In the genomic region with DNA sequence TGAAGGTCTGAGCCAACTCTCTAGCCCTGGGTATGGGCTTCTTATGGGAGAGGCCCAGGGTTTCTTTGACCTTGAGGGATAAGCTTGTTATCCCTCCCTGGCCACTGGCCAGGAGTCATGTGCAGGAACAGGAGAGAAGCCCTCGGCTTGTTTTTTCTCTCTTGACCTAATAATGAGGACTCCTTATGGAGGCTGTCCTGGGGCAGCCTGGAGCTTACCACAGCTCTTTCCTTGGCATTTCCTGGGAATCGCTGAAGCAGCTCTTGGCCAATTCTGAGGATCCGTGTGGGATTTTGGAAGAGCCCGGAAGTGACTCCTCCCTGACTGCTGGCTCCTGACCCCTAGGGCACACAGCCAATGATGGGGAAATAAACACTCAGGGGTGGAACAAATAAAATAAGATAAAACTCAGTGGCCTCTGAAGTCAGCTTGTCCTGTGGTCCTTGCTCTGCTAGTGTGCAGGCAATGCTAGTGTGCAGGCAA, we compare ENCODE assay signal across 11 mouse cellular contexts. TPM values are rescaled to one million over a fixed set of nuclear protein-coding genes. Genes with fewer than 3 reads are reported as not detected.
DNase-seq lines count a peak whose midpoint lies in the region; ATAC-seq lines count a peak whose summit lies in the region.
"Had no signal": no experiment of that assay in that cellular context is flagged by ENCODE, and none has a peak within 500 bp of the region (broad histone marks: within the 10 kb centered on the region; RNA-seq: fewer than 3 reads in every experiment).

No protein-coding gene starts in this region.

- no peaks in the 10 kb centered on the region for H3K9me3 ChIP-seq in heart, embryonic 14.5 days (ENCODE audit: control insufficient read depth, low read length)
- H3K9me3 ChIP-seq: G1E; neural tube, embryonic 13.5 days had no signal

- H3K4me2 ChIP-seq in heart, embryonic 14.5 days (ENCODE audit: low read length): no peak overlapping the region
- H3K4me2 ChIP-seq: neural tube, embryonic 13.5 days had no signal

- DNase-seq in 3T3-L1 (ENCODE audit: low read depth, low spot score): peak; percentile 79
- DNase-seq in adrenal gland, postnatal 36 days: peak; percentile 68 to 80
- DNase-seq in lung, adult 18-20 months: peak; percentile 79 to 85
- DNase-seq in T-cell, adult 2 months (ENCODE audit: low spot score): no peak
- DNase-seq in cerebellum, postnatal 14 days: no peak
- no peak for DNase-seq in frontal cortex, postnatal 25 days (ENCODE audit: low spot score in 2 of 2)
- DNase-seq: cerebellum, adult 18-20 months had no signal

- peaks cover 11 to 15% of the 10 kb centered on the region in 2 experiments for H3K4me1 ChIP-seq in heart, embryonic 14.5 days (ENCODE audit: control insufficient read depth in 2 of 2, insufficient read depth in 2 of 2, low read length in 2 of 2)

- H3K36me3 ChIP-seq in heart, embryonic 14.5 days (ENCODE audit: control insufficient read depth, insufficient read depth, low read length): no peaks in the 10 kb centered on the region
- H3K36me3 ChIP-seq: G1E; neural tube, embryonic 13.5 days had no signal

- peak; percentile 25; the same call in 1 of the 2 replicates for ATAC-seq in heart, embryonic 14.5 days (ENCODE audit: insufficient number of reproducible peaks, insufficient read depth, low FRiP score, low read depth)
- ATAC-seq in megakaryocyte, adult 5-6 weeks (ENCODE audit: poor library complexity, severe bottlenecking): no peak

- H3K27me3 ChIP-seq in heart, embryonic 14.5 days (ENCODE audit: control insufficient read depth, insufficient read depth, low read length): no peaks in the 10 kb centered on the region
- H3K27me3 ChIP-seq: neural tube, embryonic 13.5 days had no signal

- H3K27ac ChIP-seq in heart, embryonic 14.5 days (replicated peaks in 1 of 2; ENCODE audit: control insufficient read depth in 1 of 2, insufficient read depth in 1 of 2, low read depth in 2 of 2, low read length in 2 of 2): peak overlapping the region; percentile 35 to 43; a peak in 3 of 4 replicates
- H3K27ac ChIP-seq: neural tube, embryonic 13.5 days had no signal

- H3K9ac ChIP-seq in heart, embryonic 14.5 days (ENCODE audit: low read length): no peak overlapping the region
- H3K9ac ChIP-seq: neural tube, embryonic 13.5 days had no signal

- WGBS in heart, embryonic 14.5 days: 24% methylated on average over 4 of the region's 4 CpGs

- no peak overlapping the region for H3K4me3 ChIP-seq in heart, embryonic 14.5 days (ENCODE audit: control insufficient read depth in 1 of 2, insufficient read depth in 1 of 2, low read depth in 1 of 2, low read length in 2 of 2)
- H3K4me3 ChIP-seq: neural tube, embryonic 13.5 days had no signal

RNA-seq across cellular contexts. Expression of gene Ptges, which starts 17.3 kb away (rescaled TPM):
- 10 to 100 TPM; 22.4 to 34.9 TPM for total RNA-seq in adrenal gland, postnatal 36 days (2021)
- polyA plus RNA-seq in heart, embryonic 14.5 days (2014; fragmentation: Nextera tagmentation; extraction: Ambion mirVana): 3.2 and 3.9 TPM in 2 replicates
- 0.67 and 2.6 TPM in 2 replicates for total RNA-seq in megakaryocyte, adult 5-6 weeks (2015)
- total RNA-seq in megakaryocyte, adult 5-6 weeks (2017): 0.77 and 3.9 TPM in 2 replicates
- polyA plus RNA-seq: G1E had no signal

RNA-seq across cellular contexts. Expression of gene Tor1b, which starts 40.4 kb away (rescaled TPM):
- total RNA-seq in adrenal gland, postnatal 36 days (2021): 10 to 100 TPM; 53.0 to 53.3 TPM
- polyA plus RNA-seq in heart, embryonic 14.5 days (2014; fragmentation: Nextera tagmentation; extraction: Ambion mirVana): 22.4 and 26.1 TPM in 2 replicates
- total RNA-seq in megakaryocyte, adult 5-6 weeks (2015): 28.1 and 32.7 TPM in 2 replicates
- total RNA-seq in megakaryocyte, adult 5-6 weeks (2017): 40.3 and 42.6 TPM in 2 replicates

RNA-seq across cellular contexts. Expression of gene Tor1a, which starts 55.4 kb away (rescaled TPM):
- total RNA-seq in adrenal gland, postnatal 36 days (2021): 10 to 100 TPM; 32.5 to 41.6 TPM
- polyA plus RNA-seq in heart, embryonic 14.5 days (2014; fragmentation: Nextera tagmentation; extraction: Ambion mirVana): 44.4 and 48.8 TPM in 2 replicates
- 88.1 and 97.1 TPM in 2 replicates for total RNA-seq in megakaryocyte, adult 5-6 weeks (2015)
- total RNA-seq in megakaryocyte, adult 5-6 weeks (2017): 132 and 135 TPM in 2 replicates

Comparison
In these comparisons a context has a peak if more than half of its experiments do, and no peak if none do; other contexts are left out.
1. DNase-seq: peak in 3T3-L1 (single experiment), adrenal gland, postnatal 36 days (2 of 2) and lung, adult 18-20 months (2 of 2); none in T-cell, adult 2 months (single experiment), cerebellum, postnatal 14 days (0 of 2) and frontal cortex, postnatal 25 days (0 of 2).
2. RNA of gene Ptges, which starts 17.3 kb away (total RNA-seq): 22.4 to 34.9 TPM in adrenal gland, postnatal 36 days; 0.67 to 3.9 TPM in megakaryocyte, adult 5-6 weeks; every median in the first group is over 4 times any median in the second.